Mouse (Mus musculus) kidney, embryonic 15.5 days (tissue): ENCODE results near the gene Btbd8. TPM values are rescaled to one million over a fixed set of nuclear protein-coding genes. Genes with fewer than 3 reads are reported as not detected.
A peak's percentile ranks its signal among the peaks of the same experiment; 100 is the strongest.

Experiments used
- ATAC-seq: fragments of 200-750 bp; cut with Nextera tagmentation; replicated peaks from 2 replicates; pipeline ENCODE4 v1.8.0; 2017; ENCODE audit warnings: moderate TSS enrichment; ENCODE audit not compliant: low FRiP score
- H3K27ac ChIP-seq: fragments of 300-500 bp; sonication (generic); 2 replicates; pipeline ENCODE4 v1.5.1; 2015; ENCODE audit warnings: mild to moderate bottlenecking, inconsistent platforms
- H3K27me3 ChIP-seq: fragments of 300-500 bp; sonication (generic); 2 replicates; pipeline ENCODE4 v1.6.1; 2015; ENCODE audit warnings: inconsistent platforms
- H3K36me3 ChIP-seq: fragments of 300-500 bp; sonication (generic); 2 replicates; pipeline ENCODE4 v1.6.1; 2015; ENCODE audit warnings: inconsistent platforms
- H3K4me1 ChIP-seq: fragments of 300-500 bp; sonication (generic); 2 replicates; pipeline ENCODE4 v1.6.1; 2015; ENCODE audit warnings: inconsistent platforms
- H3K4me2 ChIP-seq: fragments of 300-500 bp; sonication (generic); 2 replicates; pipeline ENCODE4 v1.6.1; 2015; ENCODE audit warnings: moderate library complexity, mild to moderate bottlenecking, inconsistent platforms
- H3K4me3 ChIP-seq: fragments of 300-500 bp; sonication (generic); replicated peaks from 2 replicates; pipeline ENCODE4 v1.5.1; 2015; ENCODE audit warnings: mild to moderate bottlenecking, inconsistent platforms
- H3K9ac ChIP-seq: fragments of 300-500 bp; sonication (generic); 2 replicates; pipeline ENCODE4 v1.6.1; 2015; ENCODE audit warnings: mild to moderate bottlenecking, inconsistent platforms
- H3K9me3 ChIP-seq: fragments of 300-500 bp; sonication (generic); replicated peaks from 2 replicates; pipeline ENCODE4 v1.6.1; 2016; ENCODE audit warnings: inconsistent platforms
- WGBS: fragments of 180-500 bp; shearing (Covaris S2); methylation state at CpG from one replicate; pipeline ENCODE4 v1.1.7; 2015; ENCODE audit warnings: mixed read lengths; 5-methylcytosine and 5-hydroxymethylcytosine counted together
- polyA plus RNA-seq: library from polyadenylated mRNA; unstranded; fragments of >200 nt; fragmentation: Nextera tagmentation; extraction: Ambion mirVana; gene quantifications from 2 replicates; pipeline ENCODE4 v1.2.1, GENCODE M21; 2015

The Btbd8 gene
- polyA plus RNA-seq, 1 experiment from 2014 or later, result 4.8 TPM

DNA sequence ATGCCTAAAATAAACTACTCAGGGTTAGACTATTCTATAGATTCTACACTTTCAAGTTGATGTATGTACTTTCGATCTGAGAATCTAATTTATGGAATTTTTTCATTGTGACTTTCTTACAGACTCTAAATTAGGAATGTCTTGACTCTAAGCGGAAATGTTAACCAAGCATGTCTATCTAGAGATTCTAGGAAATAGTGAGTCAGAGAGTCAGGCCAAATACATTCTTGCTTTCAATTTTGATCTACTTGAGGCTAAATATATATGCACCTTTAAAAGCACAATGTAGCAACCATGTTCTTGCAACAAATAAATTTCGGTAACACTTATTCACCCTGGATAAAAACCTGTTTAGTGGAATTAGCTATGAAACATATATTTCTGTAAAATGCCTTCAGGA, 91.1 kb downstream of the Btbd8 start:
- no peak overlapping the region for H3K9ac ChIP-seq
- H3K4me2 ChIP-seq, result no peak overlapping the region
- no peak for ATAC-seq
- no peaks in the 10 kb centered on the region for H3K4me1 ChIP-seq
- no peaks in the 10 kb centered on the region for H3K9me3 ChIP-seq
- WGBS, result 80% methylated on average over 3 of the region's 3 CpGs
- H3K27me3 ChIP-seq, result no peaks in the 10 kb centered on the region
- no peak overlapping the region for H3K27ac ChIP-seq
- no peak overlapping the region for H3K4me3 ChIP-seq
- no peaks in the 10 kb centered on the region for H3K36me3 ChIP-seq

GRCm38 (mm10) chr5:107533590-107533989, 95.8 kb downstream of the Btbd8 start:
- H3K4me3 ChIP-seq, result no peak overlapping the region
- H3K9me3 ChIP-seq, result no peaks in the 10 kb centered on the region
- no peak overlapping the region for H3K4me2 ChIP-seq
- ATAC-seq, result no peak
- no peak overlapping the region for H3K27ac ChIP-seq
- H3K4me1 ChIP-seq, result no peaks in the 10 kb centered on the region
- no peaks in the 10 kb centered on the region for H3K27me3 ChIP-seq
- H3K36me3 ChIP-seq, result no peaks in the 10 kb centered on the region
- WGBS, result 68% methylated on average over 2 of the region's 2 CpGs
- no peak overlapping the region for H3K9ac ChIP-seq

DNA sequence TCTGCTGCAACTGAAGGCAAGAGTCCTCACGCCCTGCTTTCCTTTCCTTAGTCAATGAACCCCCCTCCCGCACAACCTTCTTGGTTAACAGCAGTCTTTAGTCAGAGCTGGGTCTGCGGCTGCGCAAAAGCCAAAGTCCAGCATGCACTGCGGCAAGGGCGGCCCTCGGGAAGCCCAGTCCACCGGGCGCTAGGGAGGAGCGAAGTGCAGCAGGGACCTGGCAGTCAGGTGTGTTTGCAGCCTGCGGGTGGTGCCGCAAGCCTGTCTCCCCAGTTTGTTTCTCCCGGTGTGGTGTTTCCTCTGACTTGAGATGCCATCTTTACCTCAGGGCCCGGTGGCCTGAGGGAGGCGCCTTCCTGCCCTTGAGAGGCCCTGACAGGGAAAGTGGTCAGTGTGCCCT, 96.8 kb downstream of the Btbd8 start, which contains the start of gene 1700028K03Rik:
TSS of gene 1700028K03Rik (plus strand) at position 129 of the 400 bp plus-strand sequence.
- Histone ChIP-seq H3K27ac (no peak within 1 kb of the TSS), H3K4me1 (no peaks in the 10 kb centered on the region), H3K4me2 (no peak within 1 kb of the TSS), H3K9ac (no peak within 1 kb of the TSS), H3K27me3 (no peaks in the 10 kb centered on the region), H3K9me3 (no peaks in the 10 kb centered on the region), H3K4me3 (no peak within 1 kb of the TSS), H3K36me3 (no peaks in the 10 kb centered on the region)
- 84% methylated on average over 15 of the region's 15 CpGs for WGBS
- ATAC-seq, result no peak

DNA sequence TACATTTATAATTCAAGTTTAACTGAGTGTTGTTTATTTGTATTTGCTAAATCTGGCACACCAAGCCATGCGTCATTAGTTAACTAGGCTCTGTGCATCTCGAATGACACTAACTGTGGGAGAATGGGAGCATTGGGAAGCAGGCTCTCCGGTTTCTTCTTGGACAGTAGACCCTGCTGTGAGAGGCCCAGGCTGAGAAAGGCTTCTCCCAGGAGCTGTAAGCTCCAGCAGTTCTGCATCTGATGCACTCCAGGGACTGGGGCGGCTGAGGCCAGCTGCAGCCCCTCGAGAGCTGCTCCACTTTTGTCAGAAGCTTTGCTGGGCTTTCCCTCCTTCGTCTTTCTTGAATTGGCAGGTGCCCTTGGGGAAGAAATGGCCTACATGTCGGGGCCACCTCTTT, 103.9 kb downstream of the Btbd8 start:
- no peak overlapping the region for H3K4me2 ChIP-seq
- H3K9ac ChIP-seq, result no peak overlapping the region
- H3K36me3 ChIP-seq, result no peaks in the 10 kb centered on the region
- no peaks in the 10 kb centered on the region for H3K27me3 ChIP-seq
- peak; percentile 64 for ATAC-seq
- no peak overlapping the region for H3K27ac ChIP-seq
- no peak overlapping the region for H3K4me3 ChIP-seq
- H3K9me3 ChIP-seq, result no peaks in the 10 kb centered on the region
- H3K4me1 ChIP-seq, result peaks cover 8% of the 10 kb centered on the region; the same call in 1 of the 2 replicates
- WGBS, result 19% methylated on average over 7 of the region's 7 CpGs

- Histone ChIP-seq H3K9me3 (no peaks in the 10 kb centered on the region), H3K4me2 (no peak overlapping the region), H3K27ac (no peak overlapping the region), H3K4me1 (peaks cover 8% of the 10 kb centered on the region; the same call in 1 of the 2 replicates), H3K9ac (no peak overlapping the region), H3K27me3 (no peaks in the 10 kb centered on the region), H3K36me3 (peaks cover 13% of the 10 kb centered on the region), H3K4me3 (no peak overlapping the region)
- 83% methylated on average over 4 of the region's 4 CpGs for WGBS
- no peak for ATAC-seq
Measured at GRCm38 (mm10) chr5:107545927-107546326, 108.1 kb downstream of the Btbd8 start.

DNA sequence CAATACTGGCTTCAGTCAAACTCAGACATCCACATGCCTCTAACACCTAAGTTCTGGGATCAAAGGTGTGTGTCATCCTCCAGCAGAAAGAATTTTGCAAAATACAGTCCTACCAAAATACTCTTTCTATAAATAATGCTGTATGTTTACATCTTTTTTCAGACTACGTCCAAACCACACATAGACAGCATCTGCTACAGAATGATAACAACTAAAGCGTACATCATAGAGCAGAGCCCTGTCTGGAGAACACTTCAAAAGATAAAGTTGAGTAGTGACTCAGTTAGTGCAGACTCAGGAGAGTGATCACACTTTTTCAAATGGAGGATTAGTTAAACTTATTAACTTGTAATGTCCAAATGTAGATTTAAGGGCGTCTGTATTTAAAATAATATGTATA, 110.2 kb downstream of the Btbd8 start:
- no peak for ATAC-seq

GRCm38 (mm10) chr5:107548444-107548843, 110.6 kb downstream of the Btbd8 start:
- H3K9me3 ChIP-seq, result no peaks in the 10 kb centered on the region
- H3K36me3 ChIP-seq, result peaks cover 27% of the 10 kb centered on the region
- no peaks in the 10 kb centered on the region for H3K4me1 ChIP-seq
- ATAC-seq, result no peak
- WGBS, result 89% methylated on average over 3 of the region's 3 CpGs
- no peaks in the 10 kb centered on the region for H3K27me3 ChIP-seq
- no peak overlapping the region for H3K4me3 ChIP-seq
- no peak overlapping the region for H3K4me2 ChIP-seq
- no peak overlapping the region for H3K9ac ChIP-seq
- no peak overlapping the region for H3K27ac ChIP-seq

More for the DNA sequence above, 110.2 kb downstream of the Btbd8 start:
- WGBS, result 88% methylated on average over 3 of the region's 3 CpGs
- no peak overlapping the region for H3K27ac ChIP-seq
- H3K36me3 ChIP-seq, result peaks cover 26% of the 10 kb centered on the region
- H3K9me3 ChIP-seq, result no peaks in the 10 kb centered on the region
- H3K4me3 ChIP-seq, result no peak overlapping the region
- H3K4me2 ChIP-seq, result no peak overlapping the region
- H3K9ac ChIP-seq, result no peak overlapping the region
- H3K27me3 ChIP-seq, result no peaks in the 10 kb centered on the region
- H3K4me1 ChIP-seq, result no peaks in the 10 kb centered on the region

- no peak overlapping the region for H3K4me3 ChIP-seq
- peaks cover 48% of the 10 kb centered on the region for H3K36me3 ChIP-seq
- no peaks in the 10 kb centered on the region for H3K9me3 ChIP-seq
- H3K4me1 ChIP-seq, result no peaks in the 10 kb centered on the region
- no peaks in the 10 kb centered on the region for H3K27me3 ChIP-seq
- 42% methylated on average over 5 of the region's 5 CpGs for WGBS
- no peak overlapping the region for H3K4me2 ChIP-seq
- ATAC-seq, result no peak
- no peak overlapping the region for H3K27ac ChIP-seq
- H3K9ac ChIP-seq, result no peak overlapping the region
Measured at GRCm38 (mm10) chr5:107554336-107554735, 116.5 kb downstream of the Btbd8 start.

DNA sequence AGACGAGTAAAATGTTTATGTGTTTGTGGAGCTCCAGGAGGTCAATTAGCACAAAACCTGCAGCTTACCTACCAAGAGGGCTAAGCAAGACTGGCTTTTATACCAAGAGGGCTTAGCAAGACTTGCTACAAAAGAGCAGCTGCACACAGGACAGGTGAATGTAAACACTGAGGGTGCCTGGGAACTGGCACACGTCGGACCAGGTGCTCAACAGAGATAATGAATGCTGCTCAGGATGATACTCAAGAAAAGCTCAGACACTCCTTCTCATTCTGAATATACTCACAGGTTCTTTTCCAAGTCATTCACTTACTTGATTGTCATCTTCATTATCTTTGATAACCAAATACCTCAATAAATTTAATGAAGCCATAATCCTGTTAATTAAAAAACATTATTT, 119.2 kb downstream of the Btbd8 start:
- no peaks in the 10 kb centered on the region for H3K27me3 ChIP-seq
- H3K36me3 ChIP-seq, result peaks cover 60% of the 10 kb centered on the region
- no peak overlapping the region for H3K4me3 ChIP-seq
- 85% methylated on average over 3 of the region's 3 CpGs for WGBS
- no peak overlapping the region for H3K4me2 ChIP-seq
- no peaks in the 10 kb centered on the region for H3K9me3 ChIP-seq
- H3K9ac ChIP-seq, result no peak overlapping the region
- no peaks in the 10 kb centered on the region for H3K4me1 ChIP-seq
- no peak for ATAC-seq
- no peak overlapping the region for H3K27ac ChIP-seq

Other genes with a start within 250 kb of the Btbd8 start
- 15.8 and 19.8 TPM in 2 replicates for gene Tgfbr3, start 148.4 kb upstream of the Btbd8 start, polyA plus RNA-seq
- 1.7 and 2.0 TPM in 2 replicates for gene Brdt, start 106.8 kb upstream of the Btbd8 start, polyA plus RNA-seq
- 1.3 and 1.7 TPM in 2 replicates for gene Ephx4, start 35.3 kb upstream of the Btbd8 start, polyA plus RNA-seq
- not detected in 2 replicates for gene Lpcat2b, start 6.4 kb upstream of the Btbd8 start, polyA plus RNA-seq
- 0.44 and 0.48 TPM in 2 replicates for gene Gm42669, start 69.6 kb downstream of the Btbd8 start, polyA plus RNA-seq
- gene 1700028K03Rik, start 96.7 kb downstream of the Btbd8 start, polyA plus RNA-seq, result 0.04 and 0.06 TPM in 2 replicates
- 16.6 and 19.6 TPM in 2 replicates for gene Rpap2, start 159.4 kb downstream of the Btbd8 start, polyA plus RNA-seq
- 28.3 and 30.5 TPM in 2 replicates for gene Glmn, start 159.9 kb downstream of the Btbd8 start, polyA plus RNA-seq